Mouse (Mus musculus): ENCODE measurements around the gene Mast1. TPM values are rescaled to one million over a fixed set of nuclear protein-coding genes. Genes with fewer than 3 reads are reported as not detected.

The Mast1 gene
- polyA plus RNA-seq (2012; rRNA removed), result 0.41 and 0.72 TPM in 2 replicates

DNA sequence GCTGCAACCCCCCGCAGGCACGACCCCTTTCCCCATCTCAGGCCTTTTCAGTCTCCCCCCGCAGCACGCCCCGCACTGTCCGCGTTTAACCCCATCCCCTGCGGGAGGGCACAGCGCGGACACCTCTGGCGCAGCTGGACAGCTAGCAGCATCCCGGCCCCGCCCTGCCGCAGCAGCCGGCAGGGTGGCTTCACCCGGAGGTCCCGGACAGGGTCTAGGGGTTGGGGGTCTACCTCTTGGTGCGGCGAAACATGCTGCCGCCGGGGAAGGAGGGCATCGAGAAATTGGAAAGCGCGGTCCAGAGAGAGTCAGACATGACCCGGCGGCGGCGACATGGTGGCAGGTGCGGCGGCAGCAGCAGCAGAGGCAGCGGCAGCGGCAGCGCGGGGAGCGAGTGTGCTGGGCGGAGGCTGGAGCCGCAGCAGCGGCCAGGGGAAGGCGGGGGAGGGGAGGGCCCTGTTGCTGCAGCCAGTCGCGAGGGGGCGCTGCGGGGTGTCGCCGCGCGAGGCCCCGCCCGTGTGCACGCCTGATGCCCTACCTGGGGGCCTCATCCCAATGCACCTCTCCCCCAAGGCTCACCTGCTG lies at the start of gene Mast1:
Gene Mast1, minus strand, starts transcription at position 398 of the 585 bp plus-strand sequence.

DNA sequence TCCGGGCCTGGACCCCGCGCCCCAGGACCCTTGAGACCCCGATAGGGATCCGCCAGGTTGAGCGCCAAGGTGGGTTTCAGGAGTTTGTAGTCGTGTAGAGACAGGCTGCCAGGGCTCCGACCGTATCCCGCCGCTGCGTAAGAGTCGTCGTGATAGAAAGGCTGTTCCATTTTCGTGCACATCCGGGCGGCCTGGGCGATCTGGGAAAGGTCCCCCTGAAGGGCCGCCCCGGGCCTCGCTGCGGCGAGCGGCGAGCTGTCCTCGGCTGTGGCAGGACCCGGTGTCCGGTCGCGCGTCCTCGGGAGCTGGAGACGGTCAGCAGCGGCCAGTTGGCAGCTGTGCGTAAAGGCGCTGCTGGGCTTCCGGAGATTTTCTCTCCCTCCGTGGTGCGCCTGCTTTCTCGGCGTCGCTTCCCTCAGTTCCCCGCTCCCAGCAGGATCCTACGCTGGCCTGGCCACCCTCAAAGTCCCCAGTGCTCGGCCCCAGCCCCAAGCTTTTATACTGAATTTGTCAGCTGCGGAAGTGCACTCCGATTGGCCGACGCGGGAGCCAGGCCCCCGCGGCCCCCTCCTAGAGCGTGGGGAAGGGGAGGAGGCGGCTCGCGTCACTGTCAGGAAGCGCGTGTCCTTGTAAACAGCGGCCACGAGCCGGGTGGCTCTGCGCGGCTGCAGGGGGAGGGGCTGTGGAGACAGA lies 41.2 kb upstream of the Mast1 start, which contains the start of gene Junb:
Gene Junb, minus strand, starts transcription at position 471 of the 693 bp plus-strand sequence.

DNA sequence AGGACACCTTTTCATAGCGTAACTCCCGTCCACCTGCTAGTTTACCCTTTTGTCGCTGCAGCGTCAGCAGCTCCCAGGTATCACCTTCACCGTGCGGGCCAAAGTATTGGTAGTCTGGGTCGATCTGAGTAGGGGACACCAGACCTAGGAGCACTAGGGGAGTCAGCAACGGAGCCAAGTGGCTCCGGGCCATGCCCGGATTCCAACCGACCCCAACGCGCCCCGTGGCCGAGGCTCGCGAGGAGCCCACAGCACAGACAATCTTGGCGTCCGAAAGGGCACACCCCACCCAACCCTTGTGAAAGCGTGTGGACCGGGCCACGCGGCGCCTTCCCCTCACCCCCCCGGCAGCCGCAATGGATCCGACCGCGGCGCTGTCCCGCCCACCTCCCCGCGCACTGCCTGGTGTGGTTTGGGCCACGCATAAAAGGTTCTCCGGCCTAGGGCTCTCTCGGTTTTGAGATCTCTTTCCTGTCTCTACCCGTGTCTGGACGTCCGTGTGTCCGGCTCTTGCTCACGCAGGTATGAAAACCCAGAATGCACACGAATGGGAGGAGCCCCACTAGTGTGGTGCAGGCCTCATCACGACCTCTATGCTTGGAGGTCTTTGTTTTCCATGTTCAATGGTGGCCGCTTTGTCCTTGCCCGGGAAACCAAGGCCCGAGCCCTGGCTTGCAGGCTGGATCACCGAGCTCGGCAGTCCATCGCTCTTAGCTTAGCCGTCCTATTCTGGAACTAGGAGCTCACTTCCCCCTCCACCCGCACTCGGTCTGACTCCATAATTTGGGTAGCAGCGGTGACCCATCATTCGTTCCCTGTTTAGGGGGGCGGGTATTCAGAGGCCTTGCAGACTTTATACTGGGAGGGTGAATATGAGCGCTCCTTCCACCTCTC lies 32.3 kb upstream of the Mast1 start, which contains the start of the genes Gm49661, Prdx2 and Rnaseh2a:
Gene Gm49661, minus strand, starts transcription at position 193 of the 894 bp plus-strand sequence.
Gene Prdx2, plus strand, starts transcription at position 347 of the 894 bp plus-strand sequence.
Gene Rnaseh2a, minus strand, starts transcription at position 527 of the 894 bp plus-strand sequence.

DNA sequence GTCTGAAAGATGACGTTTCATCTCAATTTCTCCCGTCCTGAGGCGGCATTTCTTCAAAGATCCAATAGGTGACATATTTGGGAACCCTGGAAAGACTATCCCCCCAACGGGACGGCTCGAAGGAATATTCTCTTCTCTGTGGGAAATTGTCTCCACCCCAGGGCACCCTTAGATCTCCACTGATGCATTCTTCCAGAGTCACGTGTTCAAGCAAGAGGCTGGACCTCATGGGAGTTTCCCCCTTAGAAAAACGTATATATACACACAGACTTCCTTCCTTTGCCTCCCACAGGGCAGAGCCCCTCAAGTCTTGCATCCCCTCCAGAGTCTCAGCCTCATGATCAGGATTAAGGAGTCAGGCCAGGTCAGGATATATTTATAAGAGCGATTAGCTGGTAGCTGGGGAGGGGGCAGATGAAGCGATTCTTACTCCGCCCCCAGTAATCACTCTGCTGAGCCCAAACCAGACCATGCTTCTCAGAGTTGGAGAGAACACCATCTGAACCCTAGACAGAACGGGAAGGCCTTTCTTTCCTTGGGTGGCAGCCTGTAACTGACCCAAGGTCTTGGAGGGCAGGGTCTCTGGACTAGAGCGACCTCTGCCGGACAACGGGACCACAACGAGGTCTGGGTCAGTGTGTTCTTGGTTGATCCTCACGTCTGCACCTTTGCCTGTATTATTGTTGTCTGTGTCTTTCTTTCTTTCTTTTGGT lies 9.5 kb upstream of the Mast1 start, which contains the start of gene Rtbdn:
Gene Rtbdn, plus strand, starts transcription at position 464 of the 713 bp plus-strand sequence.

DNA sequence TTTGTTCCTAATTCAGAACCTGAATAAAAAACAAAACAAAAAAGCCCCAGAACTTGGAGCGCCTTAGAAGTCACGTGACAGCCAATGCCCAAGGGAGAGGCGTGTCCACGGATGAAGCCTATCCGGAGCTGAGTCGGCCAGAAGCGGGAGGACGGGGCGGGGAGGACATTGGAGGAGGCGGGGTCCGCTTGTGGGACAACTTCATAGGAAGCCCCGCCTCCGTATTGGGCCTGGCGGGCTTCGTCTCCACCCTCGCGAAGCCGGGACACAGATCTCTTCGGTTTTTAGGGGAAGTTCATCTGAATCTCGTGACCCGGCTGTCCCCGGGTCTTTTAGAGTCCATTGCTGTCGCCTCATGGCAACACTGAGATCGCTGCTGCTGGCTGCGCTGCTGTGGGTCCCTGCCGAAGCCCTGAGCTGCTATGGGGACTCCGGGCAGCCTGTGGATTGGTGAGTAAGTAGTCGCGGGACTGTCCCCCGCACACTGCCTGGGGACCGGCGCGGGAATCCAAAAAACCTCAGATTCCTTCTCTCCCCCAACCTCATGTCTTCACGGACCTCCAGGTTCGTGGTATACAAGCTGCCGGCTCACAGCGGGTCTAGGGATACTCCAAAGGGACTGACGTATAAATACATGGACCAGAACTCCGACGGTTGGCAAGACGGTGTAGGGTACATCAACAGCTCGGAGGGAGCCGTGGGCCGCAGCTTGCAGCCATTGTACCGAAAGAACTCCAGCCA lies 28.6 kb downstream of the Mast1 start, which contains the start of gene Dnase2a:
Gene Dnase2a, plus strand, starts transcription at position 140 of the 741 bp plus-strand sequence.

DNA sequence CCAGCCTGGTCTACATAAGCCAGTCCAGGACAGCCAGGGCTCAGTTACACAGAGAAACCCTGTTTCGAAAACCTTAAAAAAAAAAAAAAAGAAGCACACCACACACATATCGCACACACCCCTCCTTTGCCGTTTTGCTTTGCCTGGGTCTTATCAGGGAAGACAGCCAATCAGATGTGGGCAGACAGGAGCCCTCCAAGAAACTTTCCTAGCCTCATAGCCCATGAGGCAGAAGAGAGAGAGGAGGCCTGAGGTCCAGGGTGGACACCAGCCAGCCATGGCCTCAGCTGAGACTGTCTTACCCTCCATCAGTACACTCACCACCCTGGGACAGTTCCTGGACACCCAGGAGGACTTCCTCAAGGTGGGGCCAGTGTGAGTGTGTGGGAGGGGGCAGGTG lies 35.4 kb downstream of the Mast1 start, which contains the start of gene Klf1:
Gene Klf1, plus strand, starts transcription at position 177 of the 400 bp plus-strand sequence.

DNA sequence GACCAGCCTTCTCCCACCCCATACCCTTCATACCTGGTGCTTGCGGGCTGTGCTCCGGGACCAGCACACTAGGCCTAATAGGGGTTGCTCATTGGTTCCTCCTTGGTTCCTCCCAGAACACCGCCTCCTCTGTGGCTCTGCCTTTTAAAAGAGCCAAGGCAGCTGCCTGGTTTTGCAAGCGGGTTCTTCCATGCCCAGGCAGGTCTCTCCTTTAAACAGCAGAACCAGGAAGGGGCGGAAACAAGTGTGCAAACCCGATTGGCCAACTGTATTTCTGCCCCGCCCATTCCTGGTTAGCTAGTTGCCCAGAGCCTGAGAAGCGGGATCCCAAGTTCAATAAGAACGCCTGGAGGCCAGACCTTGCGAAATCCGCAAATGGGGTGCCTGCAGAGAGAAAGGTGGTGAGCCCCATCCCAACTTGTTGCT lies 43.4 kb downstream of the Mast1 start, which contains the start of gene Gcdh:
Gene Gcdh, minus strand, starts transcription at position 213 of the 426 bp plus-strand sequence.

DNA sequence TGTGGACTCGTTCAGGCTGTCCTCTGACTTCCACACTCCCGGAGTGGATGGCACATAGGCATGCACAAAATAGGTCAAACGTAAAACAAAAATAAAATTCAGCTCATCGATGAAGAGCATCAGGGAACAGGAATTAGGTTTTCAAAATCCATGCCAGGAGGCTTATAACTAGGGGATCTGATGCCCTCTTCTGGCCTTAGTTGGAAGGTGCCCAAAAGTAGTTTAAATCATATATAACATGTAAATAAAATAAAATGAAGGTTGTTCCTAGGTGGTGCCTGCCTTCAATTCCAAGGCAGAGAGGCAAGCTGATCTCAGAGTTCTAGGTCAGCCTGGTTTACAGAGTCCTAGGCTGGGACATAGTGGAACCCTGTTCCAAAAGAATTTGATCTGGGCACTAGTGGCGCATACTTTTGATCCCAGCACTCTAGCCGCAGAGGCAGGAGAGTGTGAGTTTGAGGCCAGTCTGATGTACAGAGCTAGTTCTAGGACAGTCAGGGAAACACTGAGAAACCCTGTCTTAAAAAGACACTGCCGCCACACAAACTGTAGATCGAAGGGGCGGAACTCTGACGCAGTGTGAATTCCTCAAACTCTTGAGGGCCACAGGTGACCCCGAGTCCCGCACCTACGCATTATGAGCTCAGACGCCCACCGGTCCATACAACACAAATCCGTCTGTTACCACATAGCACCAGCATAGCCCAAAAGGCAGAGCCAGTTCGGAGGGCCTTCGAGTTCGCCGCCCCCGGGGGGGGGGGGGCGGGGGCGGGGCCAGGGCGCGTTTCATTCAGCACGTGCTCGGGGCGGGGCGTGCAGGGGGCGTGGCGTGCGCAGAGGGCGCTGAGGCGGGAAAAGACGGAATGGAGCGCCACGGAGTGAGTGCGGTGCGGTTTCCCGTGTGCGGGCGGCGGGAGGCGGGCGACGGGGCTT lies 65.5 kb downstream of the Mast1 start, which contains the start of gene Syce2:
Gene Syce2, plus strand, starts transcription at position 736 of the 933 bp plus-strand sequence.

Other genes with a start within 250 kb of the Mast1 start
- gene Nacc1, start 249.5 kb downstream of the Mast1 start, polyA plus RNA-seq (2012; rRNA removed), result 56.4 TPM in 2 replicates
- gene Lyl1, start 235.9 kb downstream of the Mast1 start, polyA plus RNA-seq (2012; rRNA removed), result 4.3 and 5.4 TPM in 2 replicates
- 0.09 TPM in 1 of 2 replicates, not detected in the other for gene G430095P16Rik, start 214.4 kb downstream of the Mast1 start, polyA plus RNA-seq (2012; rRNA removed)
- gene Nfix, start 137.0 kb downstream of the Mast1 start, polyA plus RNA-seq (2012; rRNA removed), result 43.0 and 44.8 TPM in 2 replicates
- gene Dand5, start 114.5 kb downstream of the Mast1 start, polyA plus RNA-seq (2012; rRNA removed), result 1.1 and 1.3 TPM in 2 replicates
- gene Gadd45gip1, start 105.8 kb downstream of the Mast1 start, polyA plus RNA-seq (2012; rRNA removed), result 20.5 and 114 TPM in 2 replicates
- gene Rad23a, start 96.7 kb downstream of the Mast1 start, polyA plus RNA-seq (2012; rRNA removed), result 34.5 and 34.7 TPM in 2 replicates
- 52.9 and 61.7 TPM in 2 replicates for gene Calr, start 90.4 kb downstream of the Mast1 start, polyA plus RNA-seq (2012; rRNA removed)
- 21.9 and 25.5 TPM in 2 replicates for gene Farsa, start 80.4 kb downstream of the Mast1 start, polyA plus RNA-seq (2012; rRNA removed)
- gene Syce2, start 65.2 kb downstream of the Mast1 start, polyA plus RNA-seq (2012; rRNA removed), result 0.08 and 0.22 TPM in 2 replicates
- 101 and 137 TPM in 2 replicates for gene Gcdh, start 43.4 kb downstream of the Mast1 start, polyA plus RNA-seq (2012; rRNA removed)
- 0.06 and 0.34 TPM in 2 replicates for gene Klf1, start 35.4 kb downstream of the Mast1 start, polyA plus RNA-seq (2012; rRNA removed)
- 8.6 and 9.6 TPM in 2 replicates for gene Dnase2a, start 28.8 kb downstream of the Mast1 start, polyA plus RNA-seq (2012; rRNA removed)
- not detected in 2 replicates for gene Rtbdn, start 9.6 kb upstream of the Mast1 start, polyA plus RNA-seq (2012; rRNA removed)
- 0.89 TPM in 1 of 2 replicates, not detected in the other for gene Gm49661, start 32.1 kb upstream of the Mast1 start, polyA plus RNA-seq (2012; rRNA removed)
- gene Prdx2, start 32.2 kb upstream of the Mast1 start, polyA plus RNA-seq (2012; rRNA removed), result 79.1 and 81.4 TPM in 2 replicates
- 17.6 and 24.3 TPM in 2 replicates for gene Rnaseh2a, start 32.4 kb upstream of the Mast1 start, polyA plus RNA-seq (2012; rRNA removed)
- 114 and 193 TPM in 2 replicates for gene Junb, start 41.4 kb upstream of the Mast1 start, polyA plus RNA-seq (2012; rRNA removed)
- gene Hook2, start 53.2 kb upstream of the Mast1 start, polyA plus RNA-seq (2012; rRNA removed), result 14.5 and 15.1 TPM in 2 replicates
- gene Best2, start 77.2 kb upstream of the Mast1 start, polyA plus RNA-seq (2012; rRNA removed), result not detected in 2 replicates
- gene Asna1, start 87.9 kb upstream of the Mast1 start, polyA plus RNA-seq (2012; rRNA removed), result 51.2 and 52.0 TPM in 2 replicates
- gene Trir, start 89.5 kb upstream of the Mast1 start, polyA plus RNA-seq (2012; rRNA removed), result 27.6 and 47.2 TPM in 2 replicates
- gene Tnpo2, start 99.6 kb upstream of the Mast1 start, polyA plus RNA-seq (2012; rRNA removed), result 18.8 and 27.1 TPM in 2 replicates
- 31.9 and 42.6 TPM in 2 replicates for gene Fbxw9, start 122.7 kb upstream of the Mast1 start, polyA plus RNA-seq (2012; rRNA removed)
- 1.2 and 1.7 TPM in 2 replicates for gene Gm5741, start 130.6 kb upstream of the Mast1 start, polyA plus RNA-seq (2012; rRNA removed)
- gene Dhps, start 134.4 kb upstream of the Mast1 start, polyA plus RNA-seq (2012; rRNA removed), result 23.1 and 46.6 TPM in 2 replicates
- 67.2 and 75.2 TPM in 2 replicates for gene Wdr83os, start 143.4 kb upstream of the Mast1 start, polyA plus RNA-seq (2012; rRNA removed)
- gene Wdr83, start 143.9 kb upstream of the Mast1 start, polyA plus RNA-seq (2012; rRNA removed), result 8.4 and 11.5 TPM in 2 replicates
- 21.5 and 23.4 TPM in 2 replicates for gene Man2b1, start 145.9 kb upstream of the Mast1 start, polyA plus RNA-seq (2012; rRNA removed)
- 0.05 and 0.06 TPM in 2 replicates for gene Zfp791, start 185.7 kb upstream of the Mast1 start, polyA plus RNA-seq (2012; rRNA removed)
- gene Cks1brt, start 214.6 kb upstream of the Mast1 start, polyA plus RNA-seq (2012; rRNA removed), result not detected in 2 replicates

Data from stomach, adult 2 months (tissue).